Mouse (Mus musculus) kidney, adult 2 months (tissue): Measurements from ENCODE around the gene Selenop.

Experiments
- CTCF ChIP-seq: fragments of 200-500 bp; conservative IDR thresholded peaks from 2 replicates; pipeline ENCODE4 v1.5.1; 2011; ENCODE audit warnings: low read depth, mild to moderate bottlenecking, control low read depth, low read length, moderate library complexity, mixed read lengths; ENCODE audit not compliant: insufficient read depth, insufficient read length
- POLR2A ChIP-seq: fragments of 200-500 bp; IDR thresholded peaks from one replicate; pipeline ENCODE4 v1.6.1; 2011; ENCODE audit warnings: low read depth, low read length, control low read depth

GRCm38 (mm10) chr15:3303426-3303825 lies 35.1 kb downstream of the Selenop start, which contains the start of gene Ccdc152:
- no peak for TF ChIP-seq POLR2A
- TF ChIP-seq CTCF = no peak
